Comparison of ENCODE assay signal across 23 mouse cellular contexts in genomic region chr17:7366265-7366664, GRCm38 (mm10). TPM values are rescaled to one million over a fixed set of nuclear protein-coding genes. Genes with fewer than 3 reads are reported as not detected.
"Had no signal": no experiment of that assay in that cellular context is flagged by ENCODE, and none has a peak within 500 bp of the region (broad histone marks: within the 10 kb centered on the region; RNA-seq: fewer than 3 reads in every experiment).

No protein-coding gene starts in this region.

RNA-seq across cellular contexts. Expression of gene Gm49630, which starts 5.5 kb away (rescaled TPM):
- total RNA-seq: layer of hippocampus, adult 8-10 months; layer of hippocampus, postnatal 10 days; layer of hippocampus, postnatal 36 days; left cerebral cortex, adult 2 months; left cerebral cortex, postnatal 10 days; left cerebral cortex, postnatal 36 days; liver, adult 2 months; megakaryocyte progenitor cell, adult 5-6 weeks; megakaryocyte-erythroid progenitor cell, adult 5-6 weeks; neutrophil, adult 5-6 weeks had no signal
- polyA plus RNA-seq: kidney, embryonic 15.5 days; limb, embryonic 11.5 days; limb, embryonic 14.5 days; liver, adult 2 months; liver, embryonic 13.5 days; liver, embryonic 16.5 days; lung, adult 2 months; lung, embryonic 16.5 days; midbrain, embryonic 11.5 days; neural tube, embryonic 12.5 days; spleen, adult 2 months; stomach, embryonic 16.5 days; urinary bladder, adult 2 months had no signal

RNA-seq across cellular contexts. Expression of gene Ttll2, which starts 13.8 kb away (rescaled TPM):
- total RNA-seq: layer of hippocampus, adult 8-10 months; layer of hippocampus, postnatal 10 days; layer of hippocampus, postnatal 36 days; left cerebral cortex, adult 2 months; left cerebral cortex, postnatal 10 days; left cerebral cortex, postnatal 36 days; liver, adult 2 months; megakaryocyte progenitor cell, adult 5-6 weeks; megakaryocyte-erythroid progenitor cell, adult 5-6 weeks; neutrophil, adult 5-6 weeks had no signal
- polyA plus RNA-seq: kidney, embryonic 15.5 days; limb, embryonic 11.5 days; limb, embryonic 14.5 days; liver, embryonic 13.5 days; lung, embryonic 16.5 days; midbrain, embryonic 11.5 days; neural tube, embryonic 12.5 days; spleen, adult 2 months; stomach, embryonic 16.5 days; urinary bladder, adult 2 months had no signal

RNA-seq across cellular contexts. Expression of gene Unc93a2, which starts 19.0 kb away (rescaled TPM):
- total RNA-seq: layer of hippocampus, adult 8-10 months; layer of hippocampus, postnatal 36 days; left cerebral cortex, adult 2 months; left cerebral cortex, postnatal 36 days; megakaryocyte progenitor cell, adult 5-6 weeks; megakaryocyte-erythroid progenitor cell, adult 5-6 weeks; neutrophil, adult 5-6 weeks had no signal
- polyA plus RNA-seq: kidney, embryonic 15.5 days; limb, embryonic 11.5 days; lung, embryonic 16.5 days; midbrain, embryonic 11.5 days; neural tube, embryonic 12.5 days; spleen, adult 2 months; stomach, embryonic 16.5 days had no signal

RNA-seq across cellular contexts. Expression of gene Tcp10a, which starts 41.8 kb away (rescaled TPM):
- total RNA-seq: liver, adult 2 months; megakaryocyte progenitor cell, adult 5-6 weeks; megakaryocyte-erythroid progenitor cell, adult 5-6 weeks; neutrophil, adult 5-6 weeks had no signal
- polyA plus RNA-seq: kidney, embryonic 15.5 days; limb, embryonic 11.5 days; limb, embryonic 14.5 days; liver, adult 2 months; liver, embryonic 13.5 days; liver, embryonic 16.5 days; lung, adult 2 months; lung, embryonic 16.5 days; midbrain, embryonic 11.5 days; neural tube, embryonic 12.5 days; small intestine, adult 2 months; spleen, adult 2 months; stomach, embryonic 16.5 days; urinary bladder, adult 2 months had no signal
